Mouse (Mus musculus) embryonic facial prominence, embryonic 14.5 days (tissue): ENCODE measurements around the gene Usf3. TPM values are rescaled to one million over a fixed set of nuclear protein-coding genes. Genes with fewer than 3 reads are reported as not detected.

Experiments used
- ATAC-seq: fragments of 200-750 bp; cut with Nextera tagmentation; 2 replicates; pipeline ENCODE4 v1.8.0; 2017; ENCODE audit warnings: low read depth, moderate number of reproducible peaks, moderate TSS enrichment
- DNase-seq: peaks from one replicate; pipeline ENCODE4 v3.0.0-alpha.2; 2015; ENCODE audit warnings: low spot score
- H3K27ac ChIP-seq: fragments of 300-500 bp; sonication (generic); replicated peaks from 2 replicates; pipeline ENCODE4 v1.5.1; 2014; ENCODE audit warnings: low read depth, mild to moderate bottlenecking, low read length, moderate library complexity
- H3K27me3 ChIP-seq: fragments of 300-500 bp; sonication (generic); replicated peaks from 2 replicates; pipeline ENCODE4 v1.6.1; 2014; ENCODE audit warnings: low read length; ENCODE audit not compliant: control insufficient read depth, insufficient read depth
- H3K36me3 ChIP-seq: fragments of 300-500 bp; sonication (generic); 2 replicates; pipeline ENCODE4 v1.6.1; 2014; ENCODE audit warnings: low read length, mixed read lengths; ENCODE audit not compliant: control insufficient read depth, insufficient read depth
- H3K4me1 ChIP-seq: fragments of 300-500 bp; sonication (generic); 2 replicates; pipeline ENCODE4 v1.6.1; 2014; ENCODE audit warnings: antibody characterized with exemption, low read length; ENCODE audit not compliant: control insufficient read depth, insufficient read depth
- H3K4me2 ChIP-seq: fragments of 300-500 bp; sonication (generic); 2 replicates; pipeline ENCODE4 v1.6.1; 2014; ENCODE audit warnings: low read depth, mild to moderate bottlenecking, low read length, moderate library complexity, mixed read lengths
- H3K4me3 ChIP-seq: fragments of 300-500 bp; sonication (generic); 2 replicates; pipeline ENCODE4 v1.5.1; 2014; ENCODE audit warnings: low read depth, mild to moderate bottlenecking, low read length
- H3K9ac ChIP-seq: fragments of 300-500 bp; sonication (generic); 2 replicates; pipeline ENCODE4 v1.6.1; 2014; ENCODE audit warnings: low read depth, mild to moderate bottlenecking, low read length, moderate library complexity, mixed read lengths
- H3K9me3 ChIP-seq: fragments of 300-500 bp; sonication (generic); 2 replicates; pipeline ENCODE4 v1.6.1; 2016; ENCODE audit warnings: low read length; ENCODE audit not compliant: control insufficient read depth
- WGBS: fragments of 180-500 bp; shearing (Covaris S2); extraction: QIAGEN DNeasy Blood & Tissue Kit; methylation state at CpG from one replicate; pipeline ENCODE4 v1.1.7; 2014; 5-methylcytosine and 5-hydroxymethylcytosine counted together
- polyA plus RNA-seq: library from polyadenylated mRNA; unstranded; fragments of >200 nt; fragmentation: Nextera tagmentation; extraction: Ambion mirVana; gene quantifications from 2 replicates; pipeline ENCODE4 v1.2.1, GENCODE M21; 2014

Usf3 gene
- 4.7 and 5.5 TPM in 2 replicates for polyA plus RNA-seq

- H3K4me2 ChIP-seq: peak within 1 kb of the TSS; percentile 89
- peak within 1 kb of the TSS; percentile 97 for H3K9ac ChIP-seq
- no peaks in the 10 kb centered on the region for H3K36me3 ChIP-seq
- no peaks in the 10 kb centered on the region for H3K9me3 ChIP-seq
- peaks cover 12% of the 10 kb centered on the region for H3K4me1 ChIP-seq
- 0% methylated on average over 19 of the region's 77 CpGs for WGBS
- peak within 1 kb of the TSS; percentile 86 for H3K4me3 ChIP-seq
- no peaks in the 10 kb centered on the region for H3K27me3 ChIP-seq
- DNase-seq (peak; percentile 47), ATAC-seq (peak; percentile 60)
- peak within 1 kb of the TSS; percentile 95 for H3K27ac ChIP-seq
Observed at GRCm38 (mm10) chr16:44173155-44173941, at the start of gene Usf3. TSS of gene Usf3 (plus strand) at chr16:44173246.

DNA sequence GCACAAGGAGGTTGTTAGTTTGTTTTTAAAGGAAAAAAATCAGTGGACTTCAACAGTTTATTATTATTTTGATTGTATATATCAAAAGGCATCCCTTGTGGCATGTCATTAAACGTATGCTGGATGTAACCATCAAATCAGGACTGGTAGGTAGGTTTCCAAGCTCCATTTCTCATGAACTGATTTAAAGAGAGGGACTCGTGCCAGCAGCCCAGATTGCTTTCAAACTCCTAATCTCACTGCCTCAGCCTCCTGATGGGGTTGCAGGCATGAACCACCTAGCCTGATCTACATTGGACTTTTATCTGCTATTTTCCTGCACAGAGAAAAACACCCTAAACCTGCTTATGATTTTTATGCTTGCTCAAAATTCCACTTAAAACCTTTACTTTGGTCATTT lies 49.3 kb upstream of the Usf3 start:
- no peak overlapping the region for H3K4me2 ChIP-seq
- 71% methylated on average over 2 of the region's 2 CpGs for WGBS
- ATAC-seq: no peak
- no peak overlapping the region for H3K4me3 ChIP-seq
- no peak overlapping the region for H3K9ac ChIP-seq
- H3K27ac ChIP-seq: no peak overlapping the region
- H3K36me3 ChIP-seq: no peaks in the 10 kb centered on the region
- DNase-seq: no peak
- H3K27me3 ChIP-seq: no peaks in the 10 kb centered on the region
- H3K4me1 ChIP-seq: no peaks in the 10 kb centered on the region; the same call in 1 of the 2 replicates
- no peaks in the 10 kb centered on the region for H3K9me3 ChIP-seq

GRCm38 (mm10) chr16:44124713-44125112 lies 48.3 kb upstream of the Usf3 start:
- Histone ChIP-seq H3K9me3 (no peaks in the 10 kb centered on the region), H3K27me3 (no peaks in the 10 kb centered on the region), H3K9ac (no peak overlapping the region), H3K4me1 (no peaks in the 10 kb centered on the region; the same call in 1 of the 2 replicates), H3K4me3 (no peak overlapping the region), H3K4me2 (no peak overlapping the region), H3K27ac (no peak overlapping the region), H3K36me3 (no peaks in the 10 kb centered on the region)
- ATAC-seq (no peak), DNase-seq (no peak)
- WGBS: 71% methylated on average over 1 of the region's 1 CpGs

GRCm38 (mm10) chr16:44125436-44125835 lies 47.6 kb upstream of the Usf3 start:
- 83% methylated on average over 2 of the region's 2 CpGs for WGBS

GRCm38 (mm10) chr16:44126437-44126836 lies 46.6 kb upstream of the Usf3 start:
- H3K4me2 ChIP-seq: no peak overlapping the region
- DNase-seq (peak; percentile 87), ATAC-seq (peak; percentile 89)
- WGBS: 58% methylated on average over 4 of the region's 4 CpGs
- H3K4me1 ChIP-seq: no peaks in the 10 kb centered on the region; the same call in 1 of the 2 replicates
- H3K27ac ChIP-seq: 0 out of 2 replicates have a peak overlapping the region, but pooled peaks have one; percentile 24
- H3K9ac ChIP-seq: no peak overlapping the region
- no peaks in the 10 kb centered on the region for H3K36me3 ChIP-seq
- H3K4me3 ChIP-seq: no peak overlapping the region
- no peaks in the 10 kb centered on the region for H3K9me3 ChIP-seq
- no peaks in the 10 kb centered on the region for H3K27me3 ChIP-seq

More at GRCm38 (mm10) chr16:44125436-44125835, 47.6 kb upstream of the Usf3 start:
- DNase-seq: no peak
- no peak overlapping the region for H3K27ac ChIP-seq
- ATAC-seq: no peak
- H3K9me3 ChIP-seq: no peaks in the 10 kb centered on the region
- H3K27me3 ChIP-seq: no peaks in the 10 kb centered on the region
- no peak overlapping the region for H3K4me2 ChIP-seq
- no peaks in the 10 kb centered on the region; the same call in 1 of the 2 replicates for H3K4me1 ChIP-seq
- no peak overlapping the region for H3K9ac ChIP-seq
- no peak overlapping the region for H3K4me3 ChIP-seq
- H3K36me3 ChIP-seq: no peaks in the 10 kb centered on the region

DNA sequence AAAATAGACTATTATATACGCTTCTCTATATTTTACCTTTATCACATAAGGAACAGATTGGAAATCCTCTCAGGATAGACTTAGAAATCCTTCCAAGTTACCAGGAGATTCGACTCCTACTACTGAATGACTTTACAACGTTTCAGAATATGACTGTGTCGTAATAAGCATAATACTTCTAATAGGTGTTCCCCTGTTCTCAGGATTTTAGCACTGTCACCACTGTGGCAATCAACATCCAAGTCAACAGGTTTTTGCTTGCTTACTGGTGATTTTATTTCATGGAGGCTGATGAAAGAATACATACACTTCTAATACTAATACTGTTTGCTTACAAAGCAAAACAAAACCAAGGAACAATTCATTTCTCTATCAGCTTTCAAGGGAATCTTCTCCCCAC lies 40.7 kb upstream of the Usf3 start:
- Histone ChIP-seq H3K9ac (no peak overlapping the region), H3K4me2 (no peak overlapping the region), H3K36me3 (no peaks in the 10 kb centered on the region), H3K9me3 (no peaks in the 10 kb centered on the region), H3K27ac (no peak overlapping the region), H3K4me3 (no peak overlapping the region), H3K4me1 (no peaks in the 10 kb centered on the region), H3K27me3 (no peaks in the 10 kb centered on the region)
- 81% methylated on average over 4 of the region's 4 CpGs for WGBS
- ATAC-seq (no peak), DNase-seq (no peak)

DNA sequence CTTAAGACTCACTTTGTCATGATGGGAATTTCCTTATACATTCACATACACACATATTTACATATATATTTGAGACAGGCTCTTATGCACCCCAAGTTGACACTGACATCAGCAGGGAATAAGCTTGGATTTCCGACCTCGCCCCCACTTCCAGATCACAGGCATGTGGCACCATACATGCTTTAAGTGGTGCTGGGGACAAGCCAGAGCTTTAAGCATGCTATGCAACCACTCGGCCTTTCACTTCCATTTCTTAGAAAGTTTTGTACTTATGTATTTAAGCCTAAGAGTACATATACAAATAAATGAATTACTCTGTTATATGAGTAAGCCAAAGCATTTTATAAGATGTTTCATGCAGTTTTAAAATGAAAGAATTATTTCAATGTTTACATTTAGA lies 39.9 kb upstream of the Usf3 start:
- no peak for DNase-seq
- 86% methylated on average over 3 of the region's 3 CpGs for whole genome bisulfite sequencing
- ATAC-seq: no peak
- Histone ChIP-seq H3K9ac (no peak overlapping the region), H3K4me1 (peaks cover 4% of the 10 kb centered on the region), H3K9me3 (no peaks in the 10 kb centered on the region), H3K27me3 (no peaks in the 10 kb centered on the region), H3K4me3 (no peak overlapping the region), H3K36me3 (no peaks in the 10 kb centered on the region), H3K4me2 (no peak overlapping the region), H3K27ac (no peak overlapping the region)

DNA sequence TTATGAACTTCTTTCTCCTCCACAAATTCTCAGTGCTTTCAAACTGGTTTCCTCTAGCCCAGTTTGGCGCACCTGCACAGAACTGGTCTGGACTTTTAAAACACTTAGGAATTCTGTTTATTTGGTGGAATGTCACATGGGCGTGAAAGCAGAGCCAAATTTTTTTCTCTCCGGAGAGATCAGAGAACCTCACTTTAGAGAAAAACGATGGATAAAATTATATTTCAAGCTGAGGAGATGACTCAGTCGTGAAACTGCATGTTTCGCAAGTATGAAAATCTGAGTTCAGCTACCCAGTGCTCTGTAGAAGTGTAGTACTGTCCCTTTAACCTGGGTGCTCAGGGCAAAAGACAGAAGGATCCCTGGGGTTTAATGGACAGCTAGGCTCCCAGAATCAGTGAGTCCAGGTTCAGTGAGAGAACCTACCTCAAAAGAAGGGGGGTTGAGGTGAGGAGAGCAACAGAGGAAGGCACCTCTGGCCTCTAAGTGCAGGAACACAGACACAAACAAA lies 36.5 kb upstream of the Usf3 start:
- no peak for ATAC-seq
- H3K27me3 ChIP-seq: no peaks in the 10 kb centered on the region
- H3K9ac ChIP-seq: no peak overlapping the region
- H3K36me3 ChIP-seq: no peaks in the 10 kb centered on the region
- peaks cover 7% of the 10 kb centered on the region for H3K4me1 ChIP-seq
- 82% methylated on average over 6 of the region's 6 CpGs for WGBS
- no peaks in the 10 kb centered on the region for H3K9me3 ChIP-seq
- no peak overlapping the region for H3K4me3 ChIP-seq
- no peak for DNase-seq
- H3K27ac ChIP-seq: no peak overlapping the region
- H3K4me2 ChIP-seq: no peak overlapping the region
